Mouse (Mus musculus): ENCODE measurements around the gene S1pr4. TPM values are rescaled to one million over a fixed set of nuclear protein-coding genes. Genes with fewer than 3 reads are reported as not detected.

S1pr4 gene
- polyA plus RNA-seq, 1 experiment from 2014 or later = 0.79 TPM

DNA sequence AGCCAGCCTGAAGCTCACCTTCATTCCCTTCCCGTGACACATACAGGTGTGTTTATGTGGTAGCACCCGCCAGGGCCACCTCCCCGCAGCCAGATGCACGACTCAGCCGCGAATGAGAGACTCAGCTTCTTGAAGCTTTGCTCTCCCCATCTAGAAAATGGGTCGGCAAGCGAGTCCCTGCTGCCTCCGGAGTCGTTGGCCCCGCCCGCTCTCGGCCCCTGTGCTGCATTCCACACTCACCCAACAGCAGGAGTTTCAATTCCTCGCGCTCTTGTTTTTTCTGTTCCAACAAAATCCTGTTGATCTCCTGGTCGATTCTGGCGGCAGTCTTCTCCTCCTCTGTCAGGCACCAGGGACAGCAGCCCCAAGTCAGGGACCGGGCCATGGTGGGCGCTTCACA lies 23.6 kb upstream of the S1pr4 start:
- Histone ChIP-seq H3K9ac (ENCODE audit: low read depth, low read length) (0 out of 2 replicates have a peak overlapping the region, but pooled peaks have one; percentile 24), H3K4me2 (ENCODE audit: low read length) (no peak overlapping the region), H3K4me1 (ENCODE audit: control insufficient read depth, insufficient read depth, low read depth, low read length) (no peaks in the 10 kb centered on the region), H3K4me3 (ENCODE audit: low read length) (no peak overlapping the region), H3K27ac (ENCODE audit: low read depth, low read length) (no peak overlapping the region), H3K36me3 (ENCODE audit: control insufficient read depth, insufficient read depth, low read length) (no peaks in the 10 kb centered on the region), H3K27me3 (replicated peaks; ENCODE audit: control insufficient read depth, insufficient read depth, low read length) (peaks cover 6% of the 10 kb centered on the region; the same call in 1 of the 2 replicates), H3K9me3 (ENCODE audit: control insufficient read depth, low read length) (no peaks in the 10 kb centered on the region)
- ATAC-seq = no peak
- 25% methylated on average over 19 of the region's 19 CpGs for WGBS

DNA sequence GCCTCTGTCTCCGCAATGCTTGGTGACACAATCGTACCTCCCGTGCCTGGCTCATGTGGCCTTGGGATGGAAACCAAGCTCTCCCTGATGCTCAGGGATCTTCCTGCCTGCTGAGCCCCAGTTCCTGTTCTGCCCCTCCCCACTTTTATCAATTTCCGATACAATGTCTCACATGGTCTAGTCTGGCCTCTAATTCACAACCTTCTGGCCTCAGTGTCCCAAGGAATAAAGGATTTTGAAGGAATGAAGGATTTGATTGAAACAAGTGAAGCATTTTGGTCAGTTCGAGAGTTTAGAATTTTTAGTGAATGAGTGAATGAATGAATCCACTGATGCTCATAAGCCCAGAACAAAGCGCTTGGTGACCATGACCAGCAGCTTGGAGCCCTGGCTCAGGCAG lies 23.2 kb upstream of the S1pr4 start:
- 83% methylated on average over 6 of the region's 6 CpGs for WGBS
- ATAC-seq = no peak

DNA sequence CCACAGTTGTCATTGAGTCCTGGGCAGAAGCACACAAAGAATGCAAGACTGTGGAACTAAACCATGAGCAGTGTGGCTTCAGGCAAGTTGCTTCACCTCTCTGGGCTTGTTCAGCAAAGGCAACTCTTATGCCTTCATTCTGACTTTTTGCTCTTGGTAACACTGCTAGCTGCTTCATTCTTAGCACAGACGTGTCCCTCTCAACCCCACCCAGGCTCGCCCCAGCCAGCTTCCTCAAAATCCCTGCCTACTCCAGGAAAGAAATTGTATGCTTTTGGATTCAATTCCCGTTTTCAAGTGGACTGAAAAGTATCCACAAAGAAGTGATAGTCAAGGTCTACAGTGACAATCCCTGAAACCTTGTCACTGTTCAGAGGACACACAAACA lies 20.0 kb upstream of the S1pr4 start:
- Histone ChIP-seq H3K27me3 (replicated peaks; ENCODE audit: control insufficient read depth, insufficient read depth, low read length) (peaks cover 6% of the 10 kb centered on the region; the same call in 1 of the 2 replicates), H3K4me3 (ENCODE audit: low read length) (no peak overlapping the region), H3K9ac (ENCODE audit: low read depth, low read length) (no peak overlapping the region), H3K9me3 (ENCODE audit: control insufficient read depth, low read length) (no peaks in the 10 kb centered on the region), H3K4me2 (ENCODE audit: low read length) (no peak overlapping the region), H3K27ac (ENCODE audit: low read depth, low read length) (no peak overlapping the region), H3K36me3 (ENCODE audit: control insufficient read depth, insufficient read depth, low read length) (no peaks in the 10 kb centered on the region), H3K4me1 (ENCODE audit: control insufficient read depth, insufficient read depth, low read depth, low read length) (no peaks in the 10 kb centered on the region)
- WGBS = 70% methylated on average over 3 of the region's 3 CpGs
- no peak for ATAC-seq

More for the DNA sequence above, 23.2 kb upstream of the S1pr4 start:
- H3K27ac ChIP-seq (ENCODE audit: low read depth, low read length) = no peak overlapping the region
- H3K9ac ChIP-seq (ENCODE audit: low read depth, low read length) = no peak overlapping the region
- H3K4me1 ChIP-seq (ENCODE audit: control insufficient read depth, insufficient read depth, low read depth, low read length) = no peaks in the 10 kb centered on the region
- peaks cover 6% of the 10 kb centered on the region; the same call in 1 of the 2 replicates for H3K27me3 ChIP-seq (replicated peaks; ENCODE audit: control insufficient read depth, insufficient read depth, low read length)
- H3K9me3 ChIP-seq (ENCODE audit: control insufficient read depth, low read length) = no peaks in the 10 kb centered on the region
- H3K36me3 ChIP-seq (ENCODE audit: control insufficient read depth, insufficient read depth, low read length) = no peaks in the 10 kb centered on the region
- H3K4me2 ChIP-seq (ENCODE audit: low read length) = no peak overlapping the region
- no peak overlapping the region for H3K4me3 ChIP-seq (ENCODE audit: low read length)

DNA sequence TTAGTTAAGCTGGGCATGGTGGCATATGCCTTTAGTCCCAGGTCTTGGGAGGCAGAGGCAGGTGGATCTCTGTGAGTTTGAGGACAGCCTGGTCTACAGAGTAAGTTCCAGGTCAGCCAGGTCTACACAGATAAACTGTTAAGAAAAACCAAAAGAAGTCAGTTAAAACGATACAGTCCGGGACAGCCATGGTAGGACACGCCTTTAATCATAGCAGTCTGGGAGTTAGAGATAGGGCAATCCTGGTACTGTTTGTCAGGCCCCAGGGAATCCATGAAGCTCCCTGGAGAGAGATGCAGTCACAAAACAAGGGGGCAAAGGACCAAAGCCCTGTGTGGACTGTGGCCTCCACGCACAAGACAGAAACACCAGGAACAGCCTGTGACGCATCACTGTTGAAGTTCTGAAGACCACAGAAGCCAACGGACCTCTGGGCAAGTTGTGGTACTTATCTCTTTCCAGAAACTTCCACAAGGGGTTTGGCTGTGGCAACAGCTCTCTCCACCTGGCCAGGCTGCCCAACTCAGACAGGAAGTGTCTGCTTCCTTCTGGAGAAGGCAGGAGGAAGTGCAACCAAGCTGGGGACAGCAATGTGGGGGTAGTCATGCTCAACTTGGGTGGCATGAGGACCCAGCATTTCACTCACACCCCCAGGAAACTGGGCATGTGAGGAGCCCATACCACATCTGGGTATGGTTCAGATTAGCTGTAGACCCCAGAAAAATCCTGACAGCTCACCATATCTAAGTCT lies 19.5 kb upstream of the S1pr4 start:
- no peaks in the 10 kb centered on the region for H3K36me3 ChIP-seq (ENCODE audit: control insufficient read depth, insufficient read depth, low read length)
- H3K4me1 ChIP-seq (ENCODE audit: control insufficient read depth, insufficient read depth, low read depth, low read length) = no peaks in the 10 kb centered on the region
- H3K9ac ChIP-seq (ENCODE audit: low read depth, low read length) = no peak overlapping the region
- no peaks in the 10 kb centered on the region for H3K9me3 ChIP-seq (ENCODE audit: control insufficient read depth, low read length)
- H3K4me2 ChIP-seq (ENCODE audit: low read length) = no peak overlapping the region
- H3K4me3 ChIP-seq (ENCODE audit: low read length) = no peak overlapping the region
- ATAC-seq = no peak
- H3K27ac ChIP-seq (ENCODE audit: low read depth, low read length) = no peak overlapping the region
- 85% methylated on average over 6 of the region's 6 CpGs for WGBS
- peaks cover 6% of the 10 kb centered on the region; the same call in 1 of the 2 replicates for H3K27me3 ChIP-seq (replicated peaks; ENCODE audit: control insufficient read depth, insufficient read depth, low read length)

DNA sequence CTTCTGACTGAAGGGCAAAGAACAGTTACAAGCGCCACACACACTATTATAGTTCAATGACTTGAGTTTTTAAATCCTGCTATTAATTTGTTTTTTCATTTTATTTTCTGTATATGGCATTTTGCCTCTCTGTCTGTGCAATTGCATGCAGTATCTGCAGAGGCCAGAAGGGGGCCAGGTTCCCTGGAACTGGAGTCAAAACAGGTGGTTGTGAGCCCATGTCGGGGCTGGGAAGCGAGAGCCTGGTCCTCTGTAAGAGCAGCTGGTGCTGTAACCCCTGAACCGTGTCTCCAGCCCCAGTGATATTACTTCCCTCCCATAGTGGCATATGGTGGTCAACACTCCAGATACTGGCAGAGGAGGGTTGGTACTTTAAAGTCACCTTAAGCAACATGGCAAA lies 18.6 kb upstream of the S1pr4 start:
- no peak for ATAC-seq
- Histone ChIP-seq H3K36me3 (ENCODE audit: control insufficient read depth, insufficient read depth, low read length) (no peaks in the 10 kb centered on the region), H3K4me1 (ENCODE audit: control insufficient read depth, insufficient read depth, low read depth, low read length) (no peaks in the 10 kb centered on the region), H3K4me2 (ENCODE audit: low read length) (no peak overlapping the region), H3K9me3 (ENCODE audit: control insufficient read depth, low read length) (no peaks in the 10 kb centered on the region), H3K27ac (ENCODE audit: low read depth, low read length) (no peak overlapping the region), H3K4me3 (ENCODE audit: low read length) (no peak overlapping the region), H3K27me3 (replicated peaks; ENCODE audit: control insufficient read depth, insufficient read depth, low read length) (peaks cover 5% of the 10 kb centered on the region; the same call in 1 of the 2 replicates), H3K9ac (ENCODE audit: low read depth, low read length) (no peak overlapping the region)
- WGBS = 13% methylated on average over 4 of the region's 4 CpGs

DNA sequence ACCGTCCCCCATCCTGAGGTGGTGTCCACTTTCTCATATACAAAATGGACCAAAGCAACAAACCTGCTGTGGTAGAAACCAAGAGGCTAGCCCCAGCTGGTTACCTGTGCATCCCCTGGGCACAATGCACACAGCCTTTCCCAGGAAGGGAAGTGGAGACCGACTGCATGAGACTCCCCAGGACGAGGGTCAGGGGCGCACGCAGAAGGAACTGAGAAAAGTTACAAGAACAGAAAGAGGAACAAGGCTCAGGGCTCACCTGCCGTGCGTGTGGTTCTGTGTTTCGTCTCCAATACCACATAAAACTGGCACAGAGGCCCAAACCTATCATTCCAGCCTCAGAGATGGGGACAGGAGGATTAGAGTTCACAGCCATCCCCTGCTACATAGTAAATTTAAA lies 17.3 kb upstream of the S1pr4 start:
- H3K9me3 ChIP-seq (ENCODE audit: control insufficient read depth, low read length) = no peaks in the 10 kb centered on the region
- ATAC-seq = no peak
- no peaks in the 10 kb centered on the region for H3K4me1 ChIP-seq (ENCODE audit: control insufficient read depth, insufficient read depth, low read depth, low read length)

DNA sequence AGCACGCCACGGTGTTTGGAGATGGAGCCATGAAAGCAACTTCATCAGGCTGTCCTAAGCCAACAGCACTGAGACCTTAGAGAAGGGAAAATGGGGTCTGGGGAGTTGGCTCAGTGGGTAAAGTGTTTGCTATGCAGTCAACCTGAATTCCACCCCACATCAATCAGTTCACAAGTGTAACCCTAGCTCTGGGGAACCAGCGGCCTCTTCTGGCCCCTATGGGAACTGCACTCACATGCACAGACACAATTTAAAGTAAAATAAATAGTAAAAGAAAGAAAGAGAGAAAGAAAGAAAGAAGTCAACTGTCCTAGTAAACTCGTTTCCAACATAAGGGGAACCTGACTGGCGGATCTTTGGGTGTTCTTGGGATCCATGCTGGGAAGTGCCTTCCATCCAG lies 13.9 kb upstream of the S1pr4 start:
- Histone ChIP-seq H3K4me3 (ENCODE audit: low read length) (no peak overlapping the region), H3K9me3 (ENCODE audit: control insufficient read depth, low read length) (no peaks in the 10 kb centered on the region), H3K27me3 (replicated peaks; ENCODE audit: control insufficient read depth, insufficient read depth, low read length) (peaks cover 6% of the 10 kb centered on the region; the same call in 1 of the 2 replicates), H3K9ac (ENCODE audit: low read depth, low read length) (no peak overlapping the region), H3K4me1 (ENCODE audit: control insufficient read depth, insufficient read depth, low read depth, low read length) (no peaks in the 10 kb centered on the region), H3K4me2 (ENCODE audit: low read length) (no peak overlapping the region), H3K36me3 (ENCODE audit: control insufficient read depth, insufficient read depth, low read length) (no peaks in the 10 kb centered on the region), H3K27ac (ENCODE audit: low read depth, low read length) (no peak overlapping the region)
- 87% methylated on average over 5 of the region's 5 CpGs for WGBS
- no peak for ATAC-seq

More for the DNA sequence above, 17.3 kb upstream of the S1pr4 start:
- Histone ChIP-seq H3K36me3 (ENCODE audit: control insufficient read depth, insufficient read depth, low read length) (no peaks in the 10 kb centered on the region), H3K4me2 (ENCODE audit: low read length) (no peak overlapping the region), H3K27ac (ENCODE audit: low read depth, low read length) (no peak overlapping the region), H3K4me3 (ENCODE audit: low read length) (no peak overlapping the region), H3K27me3 (replicated peaks; ENCODE audit: control insufficient read depth, insufficient read depth, low read length) (peaks cover 4% of the 10 kb centered on the region; the same call in 1 of the 2 replicates), H3K9ac (ENCODE audit: low read depth, low read length) (no peak overlapping the region)
- 76% methylated on average over 8 of the region's 8 CpGs for WGBS

DNA sequence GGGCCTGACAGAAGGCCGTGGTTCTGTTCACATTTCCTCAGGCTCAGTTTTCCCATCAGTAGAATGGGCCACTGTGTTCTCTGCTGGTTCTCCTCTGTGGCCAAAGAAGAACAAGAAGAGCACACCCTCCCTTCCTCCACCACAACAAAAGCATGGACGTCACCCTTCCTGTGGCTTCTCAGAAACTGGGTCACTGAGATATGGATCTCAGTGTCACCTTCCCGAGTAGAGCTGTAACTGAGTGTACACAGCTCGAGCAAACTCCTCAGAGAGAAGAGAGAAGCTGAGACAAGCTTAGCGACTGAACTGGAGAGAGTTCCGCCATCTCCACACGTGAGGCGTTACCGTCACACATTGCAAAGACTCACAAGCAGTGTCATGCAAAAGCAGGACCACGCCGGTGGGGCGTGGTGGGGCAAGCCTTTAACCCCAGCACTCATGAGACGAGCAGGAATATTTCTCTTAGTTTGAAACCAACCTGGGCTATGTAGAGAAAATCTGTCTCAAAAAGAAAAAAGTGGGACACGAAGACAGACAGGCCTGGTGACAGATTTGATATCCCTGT lies 10.4 kb upstream of the S1pr4 start:
- Histone ChIP-seq H3K27ac (ENCODE audit: low read depth, low read length) (no peak overlapping the region), H3K9ac (ENCODE audit: low read depth, low read length) (no peak overlapping the region), H3K4me2 (ENCODE audit: low read length) (no peak overlapping the region), H3K4me1 (ENCODE audit: control insufficient read depth, insufficient read depth, low read depth, low read length) (no peaks in the 10 kb centered on the region), H3K9me3 (ENCODE audit: control insufficient read depth, low read length) (no peaks in the 10 kb centered on the region), H3K36me3 (ENCODE audit: control insufficient read depth, insufficient read depth, low read length) (no peaks in the 10 kb centered on the region), H3K27me3 (replicated peaks; ENCODE audit: control insufficient read depth, insufficient read depth, low read length) (peaks cover 6% of the 10 kb centered on the region; the same call in 1 of the 2 replicates), H3K4me3 (ENCODE audit: low read length) (no peak overlapping the region)
- 85% methylated on average over 14 of the region's 14 CpGs for WGBS
- no peak for ATAC-seq

DNA sequence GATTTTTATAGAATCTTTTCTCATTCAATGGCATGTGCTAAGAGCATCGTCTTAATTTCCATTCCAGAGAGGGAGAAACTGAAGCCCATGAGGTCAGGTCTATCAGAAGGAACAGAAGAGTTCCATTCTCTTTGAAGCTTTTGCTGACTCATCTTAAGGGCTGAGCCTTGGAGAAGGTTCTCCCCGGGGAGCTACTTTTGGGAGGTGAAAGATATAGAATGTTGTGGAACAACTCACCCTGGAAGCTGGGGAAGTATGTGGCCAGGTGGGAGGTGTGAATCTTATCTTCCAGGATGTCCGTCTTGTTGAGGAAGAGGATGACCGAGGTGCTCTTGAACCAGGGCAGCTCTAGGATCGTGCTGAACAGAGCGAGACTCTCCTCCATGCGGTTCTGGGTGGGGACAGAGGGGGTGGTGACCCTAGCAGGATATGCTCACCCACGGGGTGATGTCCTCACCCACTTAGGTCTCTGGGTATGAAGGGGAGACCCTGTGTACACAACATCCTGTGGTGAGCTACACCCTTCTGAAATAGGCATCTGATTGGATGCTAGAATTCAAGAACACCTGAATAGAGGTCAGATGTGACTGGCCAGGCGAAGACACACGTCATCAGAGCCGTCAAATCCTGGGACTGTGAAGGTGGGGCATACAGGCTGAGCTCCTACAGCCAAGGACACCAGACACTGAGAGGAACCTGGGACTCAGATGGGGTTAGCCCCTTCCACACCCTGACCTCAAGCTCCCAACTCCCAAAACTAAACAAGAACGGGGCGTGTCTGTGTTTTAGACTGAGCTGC lies 8.0 kb upstream of the S1pr4 start:
- no peak overlapping the region for H3K27ac ChIP-seq (ENCODE audit: low read depth, low read length)
- H3K9ac ChIP-seq (ENCODE audit: low read depth, low read length) = no peak overlapping the region
- WGBS = 79% methylated on average over 13 of the region's 13 CpGs
- H3K27me3 ChIP-seq (replicated peaks; ENCODE audit: control insufficient read depth, insufficient read depth, low read length) = peaks cover 6% of the 10 kb centered on the region; the same call in 1 of the 2 replicates
- H3K4me3 ChIP-seq (ENCODE audit: low read length) = no peak overlapping the region
- H3K36me3 ChIP-seq (ENCODE audit: control insufficient read depth, insufficient read depth, low read length) = no peaks in the 10 kb centered on the region
- H3K4me1 ChIP-seq (ENCODE audit: control insufficient read depth, insufficient read depth, low read depth, low read length) = peaks cover 1% of the 10 kb centered on the region; the same call in 1 of the 2 replicates
- H3K9me3 ChIP-seq (ENCODE audit: control insufficient read depth, low read length) = no peaks in the 10 kb centered on the region
- no peak overlapping the region for H3K4me2 ChIP-seq (ENCODE audit: low read length)
- no peak for ATAC-seq

Measured in hindbrain, embryonic 16.5 days (tissue).